Mouse (Mus musculus) liver, embryonic 14.5 days (tissue): ENCODE results near the gene Hivep3. TPM values are rescaled to one million over a fixed set of nuclear protein-coding genes. Genes with fewer than 3 reads are reported as not detected.

Experiments used
- ATAC-seq: fragments of 200-750 bp; cut with Nextera tagmentation; 2 replicates; pipeline ENCODE4 v1.8.0; 2017; ENCODE audit warnings: moderate number of reproducible peaks, mild to moderate bottlenecking, moderate library complexity; ENCODE audit not compliant: insufficient read depth
- DNase-seq, 3 experiments: peaks; one replicate each; pipeline ENCODE4 v3.0.0-alpha.2; 2012 to 2013; ENCODE audit warnings: low read depth in 3 of 3, low spot score in 3 of 3
- H3K27ac ChIP-seq: fragments of 300-500 bp; sonication (generic); 2 replicates; pipeline ENCODE4 v1.5.1; 2014; ENCODE audit warnings: moderate library complexity, mild to moderate bottlenecking, control low read depth, inconsistent platforms
- H3K27me3 ChIP-seq: fragments of 300-500 bp; sonication (generic); 2 replicates; pipeline ENCODE4 v1.6.1; 2014; ENCODE audit warnings: mild to moderate bottlenecking, low read length, moderate library complexity; ENCODE audit not compliant: control insufficient read depth, insufficient read depth
- H3K36me3 ChIP-seq: fragments of 300-500 bp; sonication (generic); replicated peaks from 2 replicates; pipeline ENCODE4 v1.6.1; 2014; ENCODE audit warnings: low read depth; ENCODE audit not compliant: control insufficient read depth, insufficient read depth
- H3K4me1 ChIP-seq, 2 experiments: fragments of 200-500 bp in 1 of 2; fragments of 300-500 bp in 1 of 2; sonication (generic) in 1 of 2; replicated peaks; 2 replicates each; pipeline ENCODE4 v1.6.1; 2012 to 2014; ENCODE audit warnings: antibody characterized with exemption in 1 of 2, inconsistent platforms in 1 of 2, low read length in 1 of 2; ENCODE audit not compliant: control insufficient read depth in 2 of 2, insufficient read depth in 2 of 2
- H3K4me2 ChIP-seq: fragments of 300-500 bp; sonication (generic); 2 replicates; pipeline ENCODE4 v1.6.1; 2014; ENCODE audit warnings: low read depth, mild to moderate bottlenecking, control low read depth, moderate library complexity
- H3K4me3 ChIP-seq, 2 experiments: fragments of 200-500 bp in 1 of 2; fragments of 300-500 bp in 1 of 2; sonication (generic) in 1 of 2; 2 replicates each; pipeline ENCODE4 v1.5.1; 2012 to 2014; ENCODE audit warnings: low read depth in 2 of 2, low read length in 2 of 2, mild to moderate bottlenecking in 2 of 2, control low read depth in 1 of 2, inconsistent platforms in 1 of 2, moderate library complexity in 1 of 2; ENCODE audit not compliant: insufficient read depth in 1 of 2
- H3K9ac ChIP-seq: fragments of 300-500 bp; sonication (generic); replicated peaks from 2 replicates; pipeline ENCODE4 v1.6.1; 2014; ENCODE audit warnings: mild to moderate bottlenecking, control low read depth, moderate library complexity
- H3K9me3 ChIP-seq: fragments of 300-500 bp; sonication (generic); 2 replicates; pipeline ENCODE4 v1.6.1; 2016; ENCODE audit warnings: low read length, mixed read lengths; ENCODE audit not compliant: control insufficient read depth
- CTCF ChIP-seq: IDR thresholded peaks from 2 replicates; pipeline ENCODE4 v1.5.1; 2016; ENCODE audit warnings: antibody characterized with exemption, low read depth, control low read depth
- EP300 ChIP-seq: IDR thresholded peaks from 2 replicates; pipeline ENCODE4 v1.6.1; 2016; ENCODE audit warnings: antibody characterized with exemption, low read depth
- WGBS: fragments of 180-500 bp; shearing (Covaris S2); extraction: QIAGEN DNeasy Blood & Tissue Kit; methylation state at CpG from one replicate; pipeline ENCODE4 v1.1.7; 2014; ENCODE audit not compliant: insufficient replicate concordance; 5-methylcytosine and 5-hydroxymethylcytosine counted together
- polyA plus RNA-seq, 2 experiments: library from polyadenylated mRNA; depleted of rRNA in 1 of 2; stranded (reverse) in 1 of 2; unstranded in 1 of 2; fragments of >200 nt; fragmentation: Nextera tagmentation in 1 of 2; extraction: Ambion mirVana in 1 of 2; gene quantifications; 2 replicates each; pipeline versions ENCODE4 v1.2.1 to v1.2.3; 2012 to 2014

Gene Hivep3
- polyA plus RNA-seq, 2 experiments = 1.9 to 2.7 TPM

GRCm38 (mm10) chr4:120058794-120059193, 325.2 kb downstream of the Hivep3 start:
- Histone ChIP-seq H3K4me3 (no peak overlapping the region), H3K9ac (no peak overlapping the region), H3K4me2 (no peak overlapping the region), H3K27me3 (no peaks in the 10 kb centered on the region), H3K9me3 (no peaks in the 10 kb centered on the region), H3K27ac (no peak overlapping the region), H3K36me3 (no peaks in the 10 kb centered on the region), H3K4me1 (no peaks in the 10 kb centered on the region)
- WGBS = 60% methylated on average over 10 of the region's 10 CpGs
- ATAC-seq (no peak), DNase-seq (no peak)
- TF ChIP-seq EP300 (no peak), CTCF (no peak)

- H3K36me3 ChIP-seq = no peaks in the 10 kb centered on the region
- DNase-seq = no peak
- H3K9me3 ChIP-seq = no peaks in the 10 kb centered on the region
- no peak overlapping the region for H3K4me3 ChIP-seq
- WGBS = 58% methylated on average over 6 of the region's 6 CpGs
- TF ChIP-seq CTCF (no peak), EP300 (no peak)
- ATAC-seq = no peak
- no peaks in the 10 kb centered on the region for H3K4me1 ChIP-seq
- H3K4me2 ChIP-seq = no peak overlapping the region
- H3K27ac ChIP-seq = no peak overlapping the region
- no peaks in the 10 kb centered on the region for H3K27me3 ChIP-seq
- H3K9ac ChIP-seq = no peak overlapping the region
These were observed 328.1 kb downstream of the Hivep3 start for GRCm38 (mm10) chr4:120061727-120062126.

- Histone ChIP-seq H3K27ac (no peak overlapping the region), H3K9ac (no peak overlapping the region), H3K4me3 (no peak overlapping the region), H3K36me3 (no peaks in the 10 kb centered on the region), H3K27me3 (no peaks in the 10 kb centered on the region), H3K4me2 (no peak overlapping the region), H3K4me1 (no peaks in the 10 kb centered on the region), H3K9me3 (no peaks in the 10 kb centered on the region)
- 49% methylated on average over 6 of the region's 6 CpGs for WGBS
- no peak for TF ChIP-seq EP300
- no peak for TF ChIP-seq CTCF
- DNase-seq = no peak
- ATAC-seq = no peak
These were observed 328.6 kb downstream of the Hivep3 start for GRCm38 (mm10) chr4:120062198-120062597.

- Histone ChIP-seq H3K9me3 (no peaks in the 10 kb centered on the region), H3K4me3 (no peak overlapping the region), H3K27me3 (no peaks in the 10 kb centered on the region), H3K36me3 (no peaks in the 10 kb centered on the region), H3K27ac (no peak overlapping the region), H3K4me2 (no peak overlapping the region), H3K4me1 (no peaks in the 10 kb centered on the region), H3K9ac (no peak overlapping the region)
- TF ChIP-seq CTCF (no peak), EP300 (no peak)
- DNase-seq (no peak), ATAC-seq (no peak)
- 78% methylated on average over 11 of the region's 11 CpGs for WGBS
These were observed 329.2 kb downstream of the Hivep3 start for GRCm38 (mm10) chr4:120062754-120063153.

GRCm38 (mm10) chr4:120063353-120064124, 330.0 kb downstream of the Hivep3 start:
- no peaks in the 10 kb centered on the region for H3K36me3 ChIP-seq
- no peaks in the 10 kb centered on the region for H3K9me3 ChIP-seq
- no peak for DNase-seq
- H3K4me3 ChIP-seq = no peak overlapping the region
- H3K9ac ChIP-seq = no peak overlapping the region
- no peaks in the 10 kb centered on the region for H3K4me1 ChIP-seq
- WGBS = 74% methylated on average over 20 of the region's 20 CpGs
- no peak for ATAC-seq
- no peaks in the 10 kb centered on the region for H3K27me3 ChIP-seq
- no peak overlapping the region for H3K4me2 ChIP-seq
- TF ChIP-seq EP300 (no peak), CTCF (no peak)
- H3K27ac ChIP-seq = no peak overlapping the region
